In the genomic region with DNA sequence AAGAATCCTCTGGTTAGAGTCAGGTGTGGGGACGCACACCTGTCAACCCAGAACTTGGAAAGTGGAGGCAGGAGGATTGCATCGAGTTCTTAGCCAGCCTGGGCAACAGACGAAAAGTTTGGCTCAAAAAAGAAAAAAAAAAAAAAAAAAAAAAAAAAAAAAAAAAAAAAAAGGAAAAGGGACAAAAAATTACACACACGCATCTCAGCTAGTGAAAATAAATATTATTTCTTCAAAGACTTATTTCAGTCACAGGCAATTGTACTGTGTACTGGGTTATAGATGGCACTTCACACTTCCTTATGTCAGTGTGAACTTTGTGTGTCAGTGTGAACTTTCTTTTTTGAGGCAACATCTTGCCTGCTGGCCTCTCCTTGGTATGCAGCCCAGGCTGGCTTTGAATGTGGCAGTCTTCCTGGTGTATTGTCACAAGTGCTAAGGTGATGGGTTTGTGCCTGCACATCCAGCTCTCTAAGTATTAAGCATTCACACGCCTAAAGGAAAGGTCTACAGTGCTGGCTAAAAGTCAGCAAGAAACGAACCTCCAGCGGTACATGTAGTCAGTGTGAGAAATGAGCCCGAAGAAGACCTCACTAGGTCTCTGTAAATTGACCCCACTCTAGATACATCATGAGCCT, we compare ENCODE assay signal across 8 mouse cellular contexts. TPM values are rescaled to one million over a fixed set of nuclear protein-coding genes. Genes with fewer than 3 reads are reported as not detected.
A peak's percentile ranks its signal among the peaks of the same experiment; 100 is the strongest.
DNase-seq lines count a peak whose midpoint lies in the region; ATAC-seq lines count a peak whose summit lies in the region.

No protein-coding gene starts in this region.

- H3K27ac ChIP-seq in neural tube, embryonic 11.5 days (ENCODE audit: low read depth, low read length), result no peak overlapping the region
- H3K27ac ChIP-seq in limb, embryonic 13.5 days, result no peak overlapping the region
- H3K27ac ChIP-seq in stomach, embryonic 15.5 days, result no peak overlapping the region

- intact Hi-C loops in left cerebral cortex, postnatal 14 days (cut with DNase I), result no loop called here

- peak overlapping the region; percentile 64 for H3K4me2 ChIP-seq in neural tube, embryonic 11.5 days (ENCODE audit: low read depth)
- peak overlapping the region; percentile 81 for H3K4me2 ChIP-seq in limb, embryonic 13.5 days (replicated peaks)
- peak overlapping the region; percentile 85 for H3K4me2 ChIP-seq in stomach, embryonic 15.5 days

- H3K9me3 ChIP-seq in neural tube, embryonic 11.5 days (ENCODE audit: control insufficient read depth, low read length), result no peaks in the 10 kb centered on the region
- no peaks in the 10 kb centered on the region for H3K9me3 ChIP-seq in limb, embryonic 13.5 days
- no peaks in the 10 kb centered on the region for H3K9me3 ChIP-seq in stomach, embryonic 15.5 days

- ATAC-seq in neural tube, embryonic 11.5 days (ENCODE audit: insufficient read depth, low FRiP score, low TSS enrichment), result no peak
- no peak for ATAC-seq in limb, embryonic 13.5 days (ENCODE audit: low FRiP score, low read depth)
- no peak for ATAC-seq in stomach, embryonic 15.5 days (ENCODE audit: insufficient read depth, low FRiP score, low read depth)
- ATAC-seq in erythroid progenitor cell, adult 5-6 weeks (replicated peaks; ENCODE audit: low FRiP score, poor library complexity, severe bottlenecking), result no peak

- H3K9ac ChIP-seq in neural tube, embryonic 11.5 days (ENCODE audit: low read length), result peak overlapping the region; percentile 84
- H3K9ac ChIP-seq in limb, embryonic 13.5 days, result peak overlapping the region; percentile 86
- peak overlapping the region; percentile 46; the same call in 1 of the 2 replicates for H3K9ac ChIP-seq in stomach, embryonic 15.5 days

- peaks cover 6% of the 10 kb centered on the region for H3K4me1 ChIP-seq in neural tube, embryonic 11.5 days (ENCODE audit: control insufficient read depth, insufficient read depth, low read length)
- peaks cover 7% of the 10 kb centered on the region for H3K4me1 ChIP-seq in limb, embryonic 13.5 days
- no peaks in the 10 kb centered on the region for H3K4me1 ChIP-seq in stomach, embryonic 15.5 days

- H3K27me3 ChIP-seq in neural tube, embryonic 11.5 days (ENCODE audit: control insufficient read depth, insufficient read depth, low read length), result no peaks in the 10 kb centered on the region
- 0 out of 2 replicates have a peak, but pooled peaks cover 2% of the 10 kb centered on the region for H3K27me3 ChIP-seq in limb, embryonic 13.5 days
- 0 out of 2 replicates have a peak, but pooled peaks cover 3% of the 10 kb centered on the region for H3K27me3 ChIP-seq in stomach, embryonic 15.5 days (replicated peaks)

- DNase-seq in cerebellum, adult 11 months, result peak; percentile 17
- DNase-seq in cerebellum, postnatal 36 days, result no peak
- no peak for DNase-seq in neural tube, embryonic 11.5 days (ENCODE audit: low spot score)
- no peak for DNase-seq in neural tube, embryonic 10.5 days (ENCODE audit: extremely low spot score, low spot score)
- no peak for DNase-seq in left cerebral cortex, postnatal 14 days (ENCODE audit: low spot score in 2 of 2)

- no peaks in the 10 kb centered on the region for H3K36me3 ChIP-seq in neural tube, embryonic 11.5 days (ENCODE audit: control insufficient read depth, insufficient read depth, low read length)
- H3K36me3 ChIP-seq in limb, embryonic 13.5 days, result peaks cover 8% of the 10 kb centered on the region; the same call in 1 of the 2 replicates
- peaks cover 8% of the 10 kb centered on the region; the same call in 1 of the 2 replicates for H3K36me3 ChIP-seq in stomach, embryonic 15.5 days

- H3K4me3 ChIP-seq in neural tube, embryonic 11.5 days (ENCODE audit: low read depth, low read length), result peak overlapping the region; percentile 91
- H3K4me3 ChIP-seq in limb, embryonic 13.5 days, result peak overlapping the region; percentile 78
- peak overlapping the region; percentile 70 for H3K4me3 ChIP-seq in stomach, embryonic 15.5 days (replicated peaks)

- WGBS in neural tube, embryonic 11.5 days, result 51% methylated on average over 8 of the region's 8 CpGs
- 45% methylated on average over 8 of the region's 8 CpGs for WGBS in limb, embryonic 13.5 days
- WGBS in stomach, embryonic 15.5 days, result 40% methylated on average over 8 of the region's 8 CpGs

RNA-seq across cellular contexts. Expression of a gene that starts 0.7 kb away (rescaled TPM):
- 32.5 and 34.8 TPM in 2 replicates for polyA plus RNA-seq in neural tube, embryonic 11.5 days (2014; fragmentation: Nextera tagmentation; extraction: Ambion mirVana)
- 29.1 and 30.0 TPM in 2 replicates for polyA plus RNA-seq in limb, embryonic 13.5 days (2015; fragmentation: Nextera tagmentation; extraction: Ambion mirVana)
- 22.6 and 22.8 TPM in 2 replicates for polyA plus RNA-seq in stomach, embryonic 15.5 days (2015; fragmentation: Nextera tagmentation; extraction: Ambion mirVana)
- 103 and 135 TPM in 2 replicates for total RNA-seq in erythroid progenitor cell, adult 5-6 weeks (2015; ENCODE audit: low replicate concordance)
- 105 and 112 TPM in 2 replicates for total RNA-seq in erythroid progenitor cell, adult 5-6 weeks (2017; ENCODE audit: low replicate concordance)
- total RNA-seq in left cerebral cortex, postnatal 14 days (2021), result 10 to 100 TPM; 69.6 to 73.5 TPM
